ENCODE assay signal across 8 mouse cellular contexts in genomic region chr17:34591994-34592375, GRCm38 (mm10). TPM values are rescaled to one million over a fixed set of nuclear protein-coding genes. Genes with fewer than 3 reads are reported as not detected.
A peak's percentile ranks its signal among the peaks of the same experiment; 100 is the strongest.
DNase-seq lines count a peak whose midpoint lies in the region; ATAC-seq and TF ChIP-seq lines count a peak whose summit lies in the region.

No protein-coding gene starts in this region.

- DNase-seq in retina, postnatal 1 day: peak; percentile 96
- DNase-seq in retina, embryonic 14.5 days (ENCODE audit: low spot score): no peak
- DNase-seq in embryo, embryonic 11.5 days (ENCODE audit: low read depth, low spot score): peak; percentile 83
- peak; percentile 99 for DNase-seq in heart, adult 11 months
- DNase-seq in limb, embryonic 14.5 days (ENCODE audit: low spot score): peak; percentile 86
- DNase-seq in midbrain, embryonic 14.5 days: peak; percentile 95
- DNase-seq in spleen, postnatal 10 days (ENCODE audit: low spot score in 2 of 2): peak; percentile 78 to 94

- H3K36me3 ChIP-seq in intestine, postnatal 0 days (ENCODE audit: control insufficient read depth, insufficient read depth): peaks cover 25% of the 10 kb centered on the region; the same call in 1 of the 2 replicates
- peaks cover 30% of the 10 kb centered on the region for H3K36me3 ChIP-seq in limb, embryonic 14.5 days (ENCODE audit: control insufficient read depth, insufficient read depth, low read length)
- peaks cover 25% of the 10 kb centered on the region for H3K36me3 ChIP-seq in midbrain, embryonic 14.5 days (ENCODE audit: control insufficient read depth, insufficient read depth, low read length)

- TF ChIP-seq CTCF in intestine, postnatal 0 days (IDR thresholded peaks at IDR 0.05; ENCODE audit: low read depth): no peak

- H3K27ac ChIP-seq in intestine, postnatal 0 days (ENCODE audit: low read depth, low read length): peak overlapping the region; percentile 87
- peak overlapping the region; percentile 98 for H3K27ac ChIP-seq in limb, embryonic 14.5 days (replicated peaks; ENCODE audit: low read depth, low read length)
- H3K27ac ChIP-seq in midbrain, embryonic 14.5 days (replicated peaks; ENCODE audit: low read depth, low read length): peak overlapping the region; percentile 99

- no peaks in the 10 kb centered on the region for H3K27me3 ChIP-seq in intestine, postnatal 0 days (replicated peaks; ENCODE audit: control insufficient read depth, insufficient read depth, low read length)
- H3K27me3 ChIP-seq in limb, embryonic 14.5 days (ENCODE audit: control insufficient read depth, insufficient read depth, low read length): no peaks in the 10 kb centered on the region
- no peaks in the 10 kb centered on the region for H3K27me3 ChIP-seq in midbrain, embryonic 14.5 days (ENCODE audit: control insufficient read depth, insufficient read depth, low read length)

- ATAC-seq in intestine, postnatal 0 days: peak; percentile 43
- peak; percentile 53 for ATAC-seq in limb, embryonic 14.5 days (ENCODE audit: low FRiP score, low read depth)
- peak; percentile 35 for ATAC-seq in midbrain, embryonic 14.5 days (ENCODE audit: low FRiP score, low TSS enrichment)

- no peaks in the 10 kb centered on the region for H3K9me3 ChIP-seq in intestine, postnatal 0 days (ENCODE audit: control insufficient read depth)
- no peaks in the 10 kb centered on the region for H3K9me3 ChIP-seq in limb, embryonic 14.5 days (ENCODE audit: control insufficient read depth, low read length)
- H3K9me3 ChIP-seq in midbrain, embryonic 14.5 days (ENCODE audit: control insufficient read depth, low read length): no peaks in the 10 kb centered on the region

- peaks cover 8% of the 10 kb centered on the region; the same call in 1 of the 2 replicates for H3K4me1 ChIP-seq in intestine, postnatal 0 days (replicated peaks; ENCODE audit: control insufficient read depth, insufficient read depth, low read length)
- peaks cover 41% of the 10 kb centered on the region for H3K4me1 ChIP-seq in limb, embryonic 14.5 days (ENCODE audit: control insufficient read depth, insufficient read depth, low read length)
- H3K4me1 ChIP-seq in midbrain, embryonic 14.5 days (ENCODE audit: control insufficient read depth, insufficient read depth, low read length): peaks cover 43% of the 10 kb centered on the region

- H3K9ac ChIP-seq in intestine, postnatal 0 days (ENCODE audit: low read depth, low read length): peak overlapping the region; percentile 78
- peak overlapping the region; percentile 94 for H3K9ac ChIP-seq in limb, embryonic 14.5 days (ENCODE audit: low read depth, low read length, severe bottlenecking)
- H3K9ac ChIP-seq in midbrain, embryonic 14.5 days (replicated peaks; ENCODE audit: low read length): peak overlapping the region; percentile 96

- H3K4me2 ChIP-seq in intestine, postnatal 0 days (replicated peaks; ENCODE audit: low read depth): peak overlapping the region; percentile 99
- H3K4me2 ChIP-seq in limb, embryonic 14.5 days (replicated peaks; ENCODE audit: low read depth, low read length, severe bottlenecking): peak overlapping the region; percentile 96
- H3K4me2 ChIP-seq in midbrain, embryonic 14.5 days (ENCODE audit: low read length): peak overlapping the region; percentile 97

- 1% methylated on average over 21 of the region's 35 CpGs for WGBS in intestine, postnatal 0 days
- WGBS in limb, embryonic 14.5 days: 0% methylated on average over 10 of the region's 35 CpGs
- under 1% methylated on average over 31 of the region's 35 CpGs for WGBS in midbrain, embryonic 14.5 days

- peak overlapping the region; percentile 69 for H3K4me3 ChIP-seq in intestine, postnatal 0 days (ENCODE audit: low read depth, low read length)
- peak overlapping the region; percentile 93 for H3K4me3 ChIP-seq in limb, embryonic 14.5 days (replicated peaks; ENCODE audit: low read length)
- peak overlapping the region; percentile 80 for H3K4me3 ChIP-seq in midbrain, embryonic 14.5 days (replicated peaks; ENCODE audit: low read depth, low read length)

- TF ChIP-seq POLR2A in limb, embryonic 14.5 days (IDR thresholded peaks at IDR 0.05; ENCODE audit: borderline replicate concordance, extremely low read depth, insufficient read depth, insufficient read length): peak; percentile 60; the same call in 1 of the 2 replicates

RNA-seq across cellular contexts. Expression of gene Pbx2, which starts 0.9 kb away (rescaled TPM):
- 6.1 and 6.5 TPM in 2 replicates for polyA plus RNA-seq in intestine, postnatal 0 days (2015; fragmentation: Nextera tagmentation; extraction: Ambion mirVana)
- polyA plus RNA-seq in limb, embryonic 14.5 days (2012; rRNA removed): 141 and 149 TPM in 2 replicates
- polyA plus RNA-seq in limb, embryonic 14.5 days (2014; fragmentation: Nextera tagmentation; extraction: Ambion mirVana): 13.5 and 17.0 TPM in 2 replicates
- 12.8 and 13.5 TPM in 2 replicates for polyA plus RNA-seq in midbrain, embryonic 14.5 days (2014; fragmentation: Nextera tagmentation; extraction: Ambion mirVana)

RNA-seq across cellular contexts. Expression of gene Gpsm3, which starts 2.4 kb away (rescaled TPM):
- polyA plus RNA-seq in intestine, postnatal 0 days (2015; fragmentation: Nextera tagmentation; extraction: Ambion mirVana): 8.6 and 10.6 TPM in 2 replicates
- 3.7 and 4.0 TPM in 2 replicates for polyA plus RNA-seq in limb, embryonic 14.5 days (2012; rRNA removed)
- 7.6 and 7.9 TPM in 2 replicates for polyA plus RNA-seq in limb, embryonic 14.5 days (2014; fragmentation: Nextera tagmentation; extraction: Ambion mirVana)
- 2.3 and 4.3 TPM in 2 replicates for polyA plus RNA-seq in midbrain, embryonic 14.5 days (2014; fragmentation: Nextera tagmentation; extraction: Ambion mirVana)

RNA-seq across cellular contexts. Expression of gene Ager, which starts 5.7 kb away (rescaled TPM):
- 1.3 and 1.5 TPM in 2 replicates for polyA plus RNA-seq in intestine, postnatal 0 days (2015; fragmentation: Nextera tagmentation; extraction: Ambion mirVana)
- polyA plus RNA-seq in limb, embryonic 14.5 days (2012; rRNA removed): 12.2 and 13.2 TPM in 2 replicates
- polyA plus RNA-seq in limb, embryonic 14.5 days (2014; fragmentation: Nextera tagmentation; extraction: Ambion mirVana): 2.1 and 2.9 TPM in 2 replicates
- polyA plus RNA-seq in midbrain, embryonic 14.5 days (2014; fragmentation: Nextera tagmentation; extraction: Ambion mirVana): 1.2 and 1.4 TPM in 2 replicates

RNA-seq across cellular contexts. Expression of gene Rnf5, which starts 11.5 kb away (rescaled TPM):
- polyA plus RNA-seq in intestine, postnatal 0 days (2015; fragmentation: Nextera tagmentation; extraction: Ambion mirVana): 123 and 135 TPM in 2 replicates
- 103 and 112 TPM in 2 replicates for polyA plus RNA-seq in limb, embryonic 14.5 days (2012; rRNA removed)
- 79.5 and 83.6 TPM in 2 replicates for polyA plus RNA-seq in limb, embryonic 14.5 days (2014; fragmentation: Nextera tagmentation; extraction: Ambion mirVana)
- polyA plus RNA-seq in midbrain, embryonic 14.5 days (2014; fragmentation: Nextera tagmentation; extraction: Ambion mirVana): 223 and 269 TPM in 2 replicates

RNA-seq across cellular contexts. Expression of gene Agpat1, which starts 12.1 kb away (rescaled TPM):
- polyA plus RNA-seq in intestine, postnatal 0 days (2015; fragmentation: Nextera tagmentation; extraction: Ambion mirVana): 53.2 and 55.6 TPM in 2 replicates
- 150 and 223 TPM in 2 replicates for polyA plus RNA-seq in limb, embryonic 14.5 days (2012; rRNA removed)
- polyA plus RNA-seq in limb, embryonic 14.5 days (2014; fragmentation: Nextera tagmentation; extraction: Ambion mirVana): 53.3 and 55.4 TPM in 2 replicates
- polyA plus RNA-seq in midbrain, embryonic 14.5 days (2014; fragmentation: Nextera tagmentation; extraction: Ambion mirVana): 122 and 123 TPM in 2 replicates
